Mouse (Mus musculus) lung, adult 2 months (tissue): ENCODE measurements around the gene Myo1b.

Experiments used
- CTCF ChIP-seq: fragments of 200-500 bp; IDR thresholded peaks from 2 replicates; pipeline ENCODE4 v1.5.1; 2011; ENCODE audit warnings: mild to moderate bottlenecking, low read length, control low read depth; ENCODE audit not compliant: insufficient read depth
- POLR2A ChIP-seq: fragments of 200-500 bp; IDR thresholded peaks from 2 replicates; pipeline ENCODE4 v1.6.1; 2011; ENCODE audit warnings: low read depth, mild to moderate bottlenecking, control low read depth, low read length, borderline replicate concordance; ENCODE audit errors: extremely low read depth

GRCm38 (mm10) chr1:51734721-51735120, 181.2 kb downstream of the Myo1b start:
- TF ChIP-seq CTCF (no peak), POLR2A (no peak)
